Mouse (Mus musculus) stomach, postnatal 0 days (tissue): ENCODE results near the gene Src.

ENCODE experiments used
- CTCF ChIP-seq: IDR thresholded peaks from 2 replicates; pipeline ENCODE4 v1.5.1; 2016; ENCODE audit warnings: antibody characterized with exemption, low read depth, mild to moderate bottlenecking, moderate library complexity
- EP300 ChIP-seq: optimal IDR thresholded peaks from 2 replicates; pipeline ENCODE3; 2016; ENCODE audit warnings: antibody characterized with exemption

GRCm38 (mm10) chr2:157432476-157432875 is 14.2 kb downstream of the Src start:
- TF ChIP-seq CTCF = no peak
- no peak for TF ChIP-seq EP300
